Mouse (Mus musculus) left cerebral cortex, adult 9 months (tissue): ENCODE measurements around the gene Miox.
A peak's percentile ranks its signal among the peaks of the same experiment; 100 is the strongest.

ENCODE experiments used
- DNase-seq, 2 experiments: peaks; one replicate each; pipeline ENCODE4 v3.0.0; 2022; ENCODE audit warnings: low spot score in 2 of 2

Miox gene

DNA sequence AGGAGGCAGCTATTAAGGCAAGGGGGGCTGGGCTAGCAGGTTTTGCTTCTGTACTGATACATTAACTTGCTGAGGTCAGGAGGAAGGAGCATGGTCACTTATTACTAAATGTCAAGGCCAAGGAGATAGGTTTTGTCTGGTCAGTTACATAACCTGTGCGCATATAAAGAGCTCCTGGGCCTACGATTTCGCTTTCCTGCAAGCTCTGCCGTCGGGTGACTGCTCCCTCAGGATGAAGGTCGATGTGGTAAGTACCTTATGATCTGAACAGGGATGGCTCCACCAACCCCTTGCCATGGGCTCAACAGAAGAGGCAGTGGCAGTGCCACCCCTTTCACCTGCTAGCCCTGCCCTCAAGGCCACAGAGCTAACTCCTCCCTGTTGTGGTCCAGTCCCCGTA, at the start of gene Miox:
TSS of gene Miox (plus strand) at position 128 of the 400 bp plus-strand sequence.
- DNase-seq, result no peak

DNA sequence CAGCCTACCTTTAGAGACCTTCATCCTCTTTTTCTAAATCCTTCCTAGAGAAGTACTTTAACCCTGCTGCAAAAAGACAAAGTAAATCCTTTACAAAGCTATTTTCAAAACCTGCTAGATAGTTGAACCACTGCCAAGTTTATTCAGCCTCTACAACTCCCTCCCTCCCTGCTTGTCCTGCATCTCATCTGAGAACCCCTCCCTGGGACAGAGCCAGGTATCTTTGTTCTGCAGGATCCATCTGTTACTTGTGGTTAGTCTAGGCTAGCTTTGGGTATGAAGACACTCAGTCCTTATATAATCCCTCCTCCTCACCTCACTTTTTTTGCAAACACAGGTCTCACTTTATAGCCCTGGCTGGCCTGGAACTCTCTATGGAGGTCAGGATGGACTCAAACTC, 49.2 kb upstream of the Miox start:
- peak in 1 of 2 experiments; percentile 47 for DNase-seq

DNA sequence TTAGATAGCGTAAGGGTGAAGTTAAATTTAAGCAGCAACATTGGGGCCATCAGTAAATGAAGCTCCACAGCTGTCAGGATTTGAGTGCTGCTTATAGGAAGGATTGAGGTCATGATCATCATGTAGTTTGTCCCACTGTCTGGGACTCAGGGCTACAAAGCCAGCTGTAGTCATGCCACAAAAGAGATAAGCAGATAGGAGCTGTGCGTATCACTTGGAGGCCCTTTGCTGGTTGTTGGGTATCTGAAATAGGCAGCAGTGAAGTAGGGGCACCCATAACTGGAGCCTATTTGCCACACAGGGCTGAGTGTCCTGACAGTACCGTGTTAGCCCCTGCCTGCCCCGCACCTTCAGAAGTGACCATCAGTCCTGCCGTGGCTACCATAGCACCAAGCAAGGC, 48.7 kb upstream of the Miox start:
- DNase-seq, result no peak

DNA sequence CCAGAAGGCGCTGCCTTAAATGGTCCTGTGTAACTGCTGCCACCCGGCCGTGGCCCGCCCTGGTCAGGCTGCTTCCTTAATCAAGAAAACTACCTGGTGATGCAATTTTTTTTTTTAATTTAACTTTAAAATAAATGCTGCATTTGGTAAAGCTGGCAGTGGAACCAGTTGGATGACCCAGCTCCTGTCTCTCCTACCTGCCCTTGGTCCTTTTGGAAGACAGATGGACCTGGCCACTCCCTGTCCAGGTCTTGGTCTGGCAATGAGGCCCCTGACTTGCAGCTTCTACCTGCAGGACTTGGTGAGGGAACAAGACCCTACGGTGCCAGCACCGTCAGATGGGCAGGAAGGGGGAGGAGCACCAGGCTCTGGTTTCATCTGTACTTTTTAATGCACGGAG, 48.1 kb upstream of the Miox start:
- no peak for DNase-seq

DNA sequence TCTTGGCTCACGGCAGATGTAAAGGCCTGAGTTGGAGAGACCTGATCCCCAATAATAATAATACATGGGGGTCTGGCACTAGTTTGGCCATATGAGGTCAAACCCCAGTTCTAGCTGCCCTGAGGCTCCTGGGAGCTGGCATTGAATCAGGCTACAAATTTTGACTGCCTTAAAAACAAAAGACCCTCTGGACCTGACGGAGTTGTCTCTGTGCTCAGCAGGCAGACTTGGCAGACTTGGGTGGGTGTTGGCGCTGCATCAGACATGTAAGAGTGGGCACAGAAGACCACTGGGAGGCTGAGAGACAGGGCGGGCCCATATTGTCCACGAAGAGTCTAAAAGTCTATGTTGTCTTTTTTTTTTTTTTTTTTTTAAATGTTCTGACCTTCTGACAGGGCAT, 47.6 kb upstream of the Miox start:
- no peak for DNase-seq

DNA sequence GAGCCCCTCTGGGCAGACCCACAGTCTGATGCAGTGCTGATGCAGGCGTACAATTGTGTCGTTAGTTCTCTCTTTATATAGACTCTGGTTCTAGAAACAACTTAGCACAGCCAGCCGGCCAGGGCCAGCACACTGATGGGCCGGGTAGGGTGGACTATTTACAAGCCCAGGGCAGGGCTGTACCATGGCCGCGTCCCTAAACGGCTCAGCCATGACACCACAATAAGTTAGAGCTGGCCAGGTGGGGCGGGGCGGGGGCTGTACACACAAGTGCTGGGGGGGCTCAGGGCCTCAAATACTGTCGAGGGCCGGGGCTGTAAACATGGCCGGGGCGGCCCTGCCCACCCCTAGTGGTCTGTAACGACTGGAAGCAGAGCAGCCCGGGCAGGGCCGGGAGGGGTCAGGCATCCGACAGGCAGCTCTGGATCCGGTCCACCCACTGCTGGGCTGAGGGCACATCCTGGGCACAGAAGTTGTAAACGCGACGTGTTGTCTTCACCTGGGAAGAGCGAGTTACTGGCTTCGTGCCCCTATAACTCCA, 45.9 kb upstream of the Miox start:
- no peak for DNase-seq

DNA sequence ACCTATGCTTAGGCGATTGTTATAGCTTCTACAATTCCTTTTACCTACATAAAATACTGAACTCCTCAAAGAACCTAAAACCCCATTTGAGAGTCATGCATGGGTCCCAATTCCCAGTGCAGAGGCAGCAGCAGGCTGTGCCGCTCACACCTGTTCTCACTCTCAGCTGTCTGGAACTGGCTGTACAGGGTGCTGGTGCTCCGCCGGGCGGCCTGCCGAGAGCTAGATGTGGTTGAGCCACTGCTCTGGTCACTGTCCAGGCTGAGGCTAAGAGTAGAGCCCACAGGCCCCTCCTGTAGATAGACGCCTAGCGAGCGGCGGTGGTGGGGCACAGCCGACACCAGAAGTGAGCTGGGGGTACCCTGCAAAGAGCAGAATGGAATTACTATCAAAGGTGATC, 44.7 kb upstream of the Miox start:
- DNase-seq, result no peak

DNA sequence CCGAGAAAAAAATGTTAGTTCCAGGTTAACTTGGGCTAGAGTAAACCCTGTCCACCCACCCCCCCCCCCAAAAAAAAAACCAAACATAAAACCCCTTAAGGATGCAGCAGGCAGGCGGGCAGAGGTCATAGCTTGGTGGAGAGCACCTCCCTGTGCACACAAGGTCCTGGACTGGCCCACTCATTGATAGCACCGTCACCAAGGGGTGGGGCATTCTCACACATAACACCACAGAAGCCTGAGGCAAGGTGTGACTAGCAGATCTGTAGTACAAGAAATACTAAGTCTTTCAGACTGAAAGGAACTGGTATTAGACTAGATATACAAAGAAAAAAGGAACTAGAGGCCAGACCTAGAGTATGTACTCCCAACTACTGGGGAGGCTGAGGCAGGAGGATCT, 42.7 kb upstream of the Miox start:
- DNase-seq, result no peak

DNA sequence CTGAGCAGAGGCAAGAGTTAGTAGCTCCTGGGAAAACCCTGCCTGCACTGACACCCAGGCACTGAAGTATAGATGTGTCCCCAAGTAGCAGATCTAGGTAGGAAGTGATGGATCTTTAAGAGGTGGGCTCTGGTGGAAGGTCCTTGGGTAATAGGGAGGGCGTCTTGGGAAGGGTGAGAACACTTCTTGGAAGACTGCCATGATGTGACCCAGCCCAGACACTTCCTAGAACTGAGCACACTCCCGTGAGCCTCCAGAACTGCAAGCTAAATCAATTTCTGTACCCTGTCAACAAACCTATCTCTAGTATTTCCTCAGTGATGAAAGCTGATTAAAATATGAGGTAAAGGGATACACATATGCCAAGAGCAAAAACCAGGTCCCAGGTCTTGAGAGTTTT, 41.4 kb upstream of the Miox start:
- DNase-seq, result no peak

DNA sequence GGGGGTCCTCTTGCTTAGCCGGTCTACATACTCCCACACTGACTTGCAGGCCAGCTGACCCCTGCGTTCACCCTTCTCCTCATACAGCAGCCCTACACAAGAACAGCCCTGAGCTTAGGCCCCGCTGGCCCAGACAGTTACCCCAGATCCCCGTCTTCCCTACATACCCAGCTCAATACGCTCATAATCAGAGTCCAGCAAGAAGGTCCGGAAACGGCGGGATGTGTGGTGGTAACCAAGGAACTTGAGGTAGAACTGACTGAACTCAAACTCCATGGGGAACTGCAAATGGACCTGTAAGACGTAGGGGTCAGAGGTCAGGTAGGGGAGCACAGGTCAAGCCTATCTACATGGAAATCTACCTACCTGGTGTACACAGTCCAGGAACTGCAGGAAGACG, 40.4 kb upstream of the Miox start:
- no peak for DNase-seq

DNA sequence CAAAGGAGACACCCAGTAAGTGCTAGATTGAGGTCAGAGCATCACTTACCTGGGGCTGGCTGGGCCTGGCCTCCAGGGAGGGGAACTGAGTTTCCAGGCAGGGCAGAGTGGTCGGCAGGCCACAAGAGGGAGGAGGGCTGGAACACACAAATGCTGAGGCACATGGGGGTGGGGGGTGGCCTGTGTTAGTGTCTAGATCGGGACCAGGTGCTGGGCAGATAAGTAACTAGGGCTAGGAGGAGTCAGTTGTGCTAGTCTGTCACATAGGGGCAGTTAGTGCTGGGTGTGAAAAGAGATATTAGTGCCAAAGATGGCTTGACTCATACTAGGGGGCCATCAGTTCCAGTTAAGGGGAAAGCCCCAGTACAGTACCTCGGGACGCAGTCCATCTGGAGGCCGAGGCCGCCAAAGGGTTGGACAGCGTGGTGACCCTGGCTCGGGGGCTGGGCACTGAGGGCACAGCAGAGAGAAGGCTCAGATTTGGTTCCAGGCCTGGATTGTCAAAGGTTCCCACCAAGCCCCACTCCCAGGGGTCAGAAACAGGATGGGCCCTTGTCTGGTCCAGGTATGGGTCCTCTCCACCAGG, 38.5 kb upstream of the Miox start:
- no peak for DNase-seq

DNA sequence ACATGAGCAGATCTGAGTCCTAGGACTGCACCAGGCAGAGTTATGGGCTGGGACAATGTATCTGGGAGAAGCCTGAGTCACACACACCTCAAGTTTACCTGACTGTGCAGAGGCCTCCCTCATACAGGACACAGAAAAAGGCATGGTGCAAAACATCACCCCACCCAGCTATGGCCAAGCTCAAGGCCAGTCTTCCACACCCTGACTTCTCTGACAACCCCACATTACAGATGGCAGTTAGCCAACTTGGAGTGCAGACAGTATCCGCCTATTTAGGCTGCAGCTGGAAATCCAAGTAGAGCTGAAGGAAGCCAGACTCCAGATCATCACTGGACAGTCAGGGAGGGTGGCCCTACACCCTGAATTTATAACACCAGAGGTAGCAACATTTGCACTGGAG, 37.7 kb upstream of the Miox start:
- DNase-seq, result no peak

DNA sequence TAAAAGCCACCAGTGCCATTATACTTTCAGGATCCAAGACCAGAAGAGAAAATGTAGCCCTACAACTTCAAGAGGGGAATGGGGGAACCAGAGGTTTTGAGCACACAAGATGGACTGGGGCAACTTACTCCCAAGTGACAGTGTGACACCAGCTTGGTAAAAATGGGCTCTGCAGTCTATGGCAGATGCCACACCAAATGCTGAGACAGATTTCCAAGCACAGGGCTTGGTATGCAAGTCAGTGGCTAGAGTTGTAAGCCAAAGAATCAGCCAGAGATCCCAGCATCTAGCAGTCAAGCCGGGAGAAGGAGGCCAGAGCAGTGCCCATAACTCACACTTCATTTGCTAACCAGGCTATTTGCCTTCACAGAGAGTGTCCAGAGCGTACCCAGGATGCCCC, 36.5 kb upstream of the Miox start:
- no peak for DNase-seq

DNA sequence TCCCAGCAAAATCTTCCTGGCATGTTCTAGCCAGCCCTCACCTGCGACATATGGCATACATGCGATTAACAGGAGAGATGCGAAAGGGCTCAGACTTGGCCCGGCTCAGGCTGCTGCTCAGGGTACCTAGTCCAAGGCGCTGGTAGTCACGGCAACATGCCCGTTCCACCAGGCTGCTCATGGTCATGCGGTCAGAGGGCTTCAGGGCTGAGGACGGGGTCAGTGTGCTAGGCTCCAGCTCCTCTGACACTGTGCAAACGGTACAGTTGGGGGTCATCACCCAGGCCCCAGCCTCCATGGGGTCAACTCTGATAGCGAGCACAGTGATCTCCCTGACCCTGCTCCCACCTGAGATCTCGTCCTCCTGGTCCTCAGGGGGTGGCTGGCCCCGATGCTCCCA, 34.0 kb upstream of the Miox start:
- no peak for DNase-seq

DNA sequence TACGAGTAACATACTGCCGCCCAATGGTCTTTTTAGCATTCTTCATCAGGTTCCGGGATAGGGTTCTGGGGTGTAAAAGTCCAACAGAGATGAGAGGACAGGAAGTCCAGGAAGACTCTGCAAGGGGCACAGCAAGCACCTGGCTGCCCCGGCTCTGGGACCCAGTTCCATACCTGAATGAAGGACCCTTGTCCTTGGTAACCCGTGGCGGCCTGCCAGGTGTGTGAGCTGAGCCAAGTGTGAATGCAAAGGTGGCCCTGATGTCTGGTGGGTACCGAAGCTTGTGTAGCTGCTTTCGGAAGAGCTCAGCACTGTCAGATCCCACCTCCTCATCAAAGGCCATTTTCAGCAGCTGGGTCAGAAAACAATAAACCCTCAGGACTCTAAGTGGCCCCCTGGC, 33.6 kb upstream of the Miox start:
- no peak for DNase-seq

DNA sequence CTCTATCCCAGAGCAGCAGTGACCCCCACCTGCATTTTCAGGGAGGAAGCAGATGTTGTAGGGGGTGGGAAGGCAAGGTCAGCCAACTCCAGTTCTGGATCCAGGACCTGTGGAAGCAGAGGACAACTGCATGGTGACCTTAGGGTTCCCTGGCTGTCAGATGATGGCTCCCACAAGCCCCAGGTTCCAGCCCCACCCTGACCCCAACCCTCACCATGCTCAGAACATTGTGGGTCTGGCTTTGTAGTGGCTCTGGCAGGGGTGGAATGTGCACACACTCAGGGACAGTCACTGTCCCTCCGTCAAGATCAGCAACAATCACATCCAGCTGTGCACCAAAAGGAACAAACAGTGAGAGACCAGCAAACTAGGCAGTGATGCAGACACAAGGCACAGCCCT, 28.2 kb upstream of the Miox start:
- no peak for DNase-seq

DNA sequence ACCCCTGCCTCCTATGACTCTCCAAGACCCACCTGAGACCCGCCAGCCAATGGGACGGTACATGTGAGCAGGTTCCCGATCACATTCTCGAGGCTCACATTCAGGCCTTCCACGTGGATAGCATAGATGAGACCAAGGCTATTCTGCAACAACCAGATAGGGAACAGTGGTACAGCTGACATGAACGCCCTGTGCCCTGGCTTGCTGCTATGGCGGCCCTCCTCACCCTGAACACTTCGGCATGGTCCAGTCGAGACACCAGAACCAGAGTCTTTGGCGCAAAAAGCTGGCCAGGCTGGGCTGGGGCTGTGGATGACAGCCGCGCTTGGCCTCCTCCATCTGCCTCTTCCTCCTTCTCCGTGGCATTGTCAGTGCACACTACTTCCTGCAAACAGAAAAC, 26.7 kb upstream of the Miox start:
- DNase-seq, result no peak

DNA sequence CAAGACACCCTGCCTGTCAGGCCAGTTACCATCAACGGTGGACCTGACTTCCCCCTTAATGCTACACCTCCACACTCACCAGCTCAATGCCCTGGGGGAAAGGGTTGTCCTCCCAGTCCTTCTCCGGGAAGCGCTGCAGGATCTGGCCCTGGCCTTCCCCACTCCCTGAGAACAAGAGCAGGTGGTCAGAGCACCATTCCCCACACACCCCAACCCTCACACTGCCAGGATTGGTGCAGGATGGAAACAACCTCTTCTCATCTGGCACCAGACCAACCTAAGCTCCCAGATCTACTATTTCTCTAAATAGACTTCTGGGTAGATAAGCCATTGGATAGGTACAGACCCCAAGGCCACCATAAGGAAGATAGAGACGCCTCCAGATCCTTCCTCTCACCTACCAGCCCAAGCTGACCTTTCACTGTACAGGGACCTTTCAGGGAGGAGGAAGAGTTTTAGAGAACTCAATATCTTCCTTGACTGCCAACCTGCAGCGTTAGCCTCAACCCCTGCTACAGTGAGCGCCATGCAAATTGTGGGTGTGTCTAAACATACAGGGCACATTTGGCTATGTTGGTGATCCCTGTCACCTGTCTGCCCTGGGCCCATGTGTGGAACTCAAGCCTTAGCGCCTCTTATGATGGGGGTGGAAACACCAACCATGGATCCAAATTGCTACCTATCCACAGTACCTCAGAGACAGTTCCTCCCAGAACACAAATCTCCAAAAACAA, 25.6 kb upstream of the Miox start:
- DNase-seq, result no peak

DNA sequence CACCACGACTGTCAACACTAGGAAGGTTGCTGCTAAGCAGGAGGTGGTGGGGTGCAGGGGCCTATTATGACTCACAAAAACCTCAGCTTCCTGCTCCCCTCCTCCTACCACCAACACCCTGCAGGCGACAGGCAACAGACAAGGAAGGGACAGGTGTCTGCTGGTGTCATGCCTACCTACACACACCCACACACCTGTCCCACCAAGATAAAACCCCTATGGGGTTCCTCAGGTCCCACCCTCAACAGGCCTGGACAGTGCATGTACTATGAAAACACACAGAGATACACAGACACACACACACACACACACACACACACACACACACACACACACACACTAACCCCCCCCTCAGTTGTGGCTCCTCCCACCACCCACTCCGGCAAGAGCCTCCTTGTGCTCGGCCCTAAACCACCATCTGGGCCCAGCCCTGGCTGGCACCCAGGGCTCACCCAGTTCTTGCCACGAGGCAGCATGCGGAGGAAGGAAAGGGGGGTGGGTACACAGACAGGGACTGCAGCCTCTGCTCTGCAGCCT, 24.2 kb upstream of the Miox start:
- DNase-seq, result peak; percentile 52 to 76

DNA sequence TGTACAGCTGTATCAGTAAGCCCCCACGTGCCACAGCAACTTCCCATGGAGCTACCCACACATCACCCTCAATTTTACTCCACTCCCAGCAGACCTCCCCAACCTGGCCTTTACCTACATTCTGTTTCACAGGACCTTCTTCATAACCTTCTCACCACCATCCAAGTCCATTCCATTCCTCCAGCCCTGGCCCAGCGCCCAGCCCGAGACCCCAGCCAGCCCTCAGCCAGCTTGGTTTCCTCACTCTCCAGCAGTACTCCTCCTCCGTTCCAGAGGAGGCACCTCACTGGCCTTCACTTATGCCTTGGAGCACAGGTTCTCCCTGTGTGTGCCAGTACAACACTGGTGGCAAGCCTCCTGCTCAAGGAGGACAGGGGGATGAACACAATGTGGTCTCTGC, 20.8 kb upstream of the Miox start:
- DNase-seq, result no peak

DNA sequence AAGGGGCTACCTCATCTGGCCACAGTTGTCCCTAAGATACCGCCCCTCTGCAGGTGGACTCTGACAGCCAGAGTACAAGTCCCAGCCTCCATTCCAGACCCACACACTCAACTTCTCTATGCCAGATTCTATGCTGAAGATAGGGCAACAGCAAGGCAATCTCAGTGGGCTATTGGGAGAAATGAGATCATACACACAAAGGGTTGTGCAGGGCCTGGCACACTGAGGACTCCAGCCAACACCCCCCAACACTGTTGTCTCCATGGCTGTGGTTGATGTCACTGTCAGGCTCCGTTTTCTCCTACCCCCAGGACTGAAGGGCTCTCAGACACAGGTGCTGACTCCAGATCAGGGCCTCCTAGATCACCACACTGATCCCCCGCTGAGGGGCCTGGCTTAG, 20.1 kb upstream of the Miox start:
- DNase-seq, result no peak

DNA sequence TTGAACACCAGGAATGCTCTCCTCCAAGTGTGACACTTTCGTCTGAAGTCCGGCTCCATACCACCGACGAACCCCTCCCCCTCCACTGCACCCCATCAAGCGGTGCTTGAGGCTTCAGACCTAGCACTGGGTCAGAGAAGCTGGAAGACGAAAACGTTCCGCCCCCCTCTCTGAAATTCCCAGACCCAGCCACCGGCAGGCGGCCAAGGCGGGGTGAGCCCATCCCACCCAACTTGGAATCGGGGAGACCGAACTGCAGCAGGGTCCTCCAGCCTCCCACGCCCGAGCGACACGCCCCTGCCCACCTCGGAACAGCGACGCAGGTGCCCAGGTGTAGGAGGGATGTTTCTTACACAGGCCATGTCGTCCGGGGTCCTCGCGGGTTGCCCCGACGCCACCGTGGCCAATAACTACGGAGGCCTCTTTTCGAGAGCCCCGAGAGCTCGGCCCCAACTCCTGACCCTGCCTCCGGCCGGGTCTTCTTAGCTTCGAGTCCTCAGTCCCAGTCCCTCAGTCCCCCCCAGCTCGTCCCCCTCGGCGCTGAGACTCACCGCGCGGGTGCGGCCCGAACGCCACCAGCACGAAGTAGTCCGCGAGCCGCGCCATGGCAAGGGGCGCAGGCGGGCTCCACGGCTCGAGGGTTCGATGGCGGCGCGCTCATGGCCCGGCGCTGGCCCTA, 19.5 kb upstream of the Miox start:
- DNase-seq, result no peak

DNA sequence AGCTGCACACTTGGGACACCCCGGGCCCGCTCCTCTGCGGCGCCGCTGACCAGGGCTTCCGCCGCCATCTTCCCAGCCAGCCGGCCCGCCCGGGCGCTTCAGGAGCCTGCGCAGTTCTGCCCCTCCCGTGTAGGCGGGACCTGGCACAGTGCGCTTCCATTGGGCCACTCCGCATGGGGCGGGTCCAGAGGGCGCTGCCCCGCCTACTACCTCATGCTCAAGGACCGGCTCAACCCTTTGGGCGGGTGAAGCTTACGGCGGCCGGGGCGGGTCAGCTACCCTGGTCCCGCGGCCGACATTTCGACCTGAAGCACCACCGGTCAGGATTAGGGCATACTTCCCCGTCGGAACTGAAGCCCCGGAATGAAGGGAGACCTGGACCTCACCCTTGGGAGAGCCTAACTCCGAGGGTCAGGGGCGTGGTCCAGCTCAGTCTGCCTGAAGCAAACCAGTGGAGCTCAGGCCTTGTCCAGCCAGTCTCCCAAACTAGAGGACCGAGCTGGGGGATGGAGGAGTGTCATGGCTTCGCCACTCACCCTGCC, 18.9 kb upstream of the Miox start, which contains the start of gene Sbf1:
TSS of gene Sbf1 (minus strand) at position 122 of the 542 bp plus-strand sequence.
- DNase-seq, result peak; percentile 92 to 97
